Mouse (Mus musculus) G1E (cell line): ENCODE measurements around the gene Abt1. TPM values are rescaled to one million over a fixed set of nuclear protein-coding genes. Genes with fewer than 3 reads are reported as not detected.

Source experiments
- ATAC-seq: 2 replicates; pipeline ENCODE4 v1.8.0; 2016; ENCODE audit warnings: mild to moderate bottlenecking; ENCODE audit not compliant: insufficient number of reproducible peaks, poor library complexity, low FRiP score, severe bottlenecking; ENCODE audit errors: extremely low read depth
- DNase-seq: peaks from one replicate; pipeline ENCODE4 v3.0.0; 2012; ENCODE audit warnings: low spot score
- H3K27me3 ChIP-seq: 2 replicates; pipeline ENCODE4 v1.6.1; 2012; ENCODE audit warnings: mild to moderate bottlenecking, low read length, inconsistent platforms; ENCODE audit not compliant: insufficient read depth
- H3K36me3 ChIP-seq: replicated peaks from 2 replicates; pipeline ENCODE3; 2012; ENCODE audit warnings: mild to moderate bottlenecking, inconsistent platforms
- H3K4me1 ChIP-seq: 2 replicates; pipeline ENCODE4 v1.6.1; 2012; ENCODE audit warnings: low read depth, low read length, inconsistent platforms, mixed read lengths; ENCODE audit not compliant: insufficient read depth
- H3K4me3 ChIP-seq: 2 replicates; pipeline ENCODE4 v1.5.1; 2012; ENCODE audit warnings: low read depth, mild to moderate bottlenecking, inconsistent platforms, low read length, moderate library complexity, mixed read lengths
- H3K9me3 ChIP-seq: replicated peaks from 2 replicates; pipeline ENCODE4 v1.6.1; 2012; ENCODE audit warnings: inconsistent platforms
- CTCF ChIP-seq: IDR thresholded peaks from 2 replicates; pipeline ENCODE4 v1.5.1; 2012; ENCODE audit warnings: low read depth, low read length, inconsistent platforms, mixed read lengths
- GATA1 ChIP-seq: IDR thresholded peaks from 2 replicates; pipeline ENCODE4 v1.6.1; 2012; ENCODE audit warnings: borderline replicate concordance, low read length, inconsistent platforms, mixed read lengths
- GATA2 ChIP-seq: IDR thresholded peaks from 2 replicates; pipeline ENCODE4 v1.6.1; 2012; ENCODE audit warnings: low read depth, low read length, inconsistent platforms, borderline replicate concordance
- POLR2AphosphoS5 ChIP-seq: IDR thresholded peaks from 2 replicates; pipeline ENCODE4 v1.6.1; 2012; ENCODE audit warnings: low read depth, low read length, inconsistent platforms; ENCODE audit not compliant: insufficient replicate concordance
- TAL1 ChIP-seq: conservative IDR thresholded peaks from 2 replicates; pipeline ENCODE4 v1.6.1; 2012; ENCODE audit warnings: low read depth, low read length, inconsistent platforms, mixed read lengths
- polyA plus RNA-seq: library from polyadenylated mRNA; stranded (reverse); fragments of >175 nt; gene quantifications from 2 replicates; pipeline ENCODE4 v1.2.3, GENCODE M21; 2012
- total RNA-seq, 2 experiments: library from RNA; stranded (forward) in 1 of 2; stranded (reverse) in 1 of 2; fragments of 200-1000 nt in 1 of 2; fragments of >200 nt in 1 of 2; fragmentation: Nextera tagmentation in 1 of 2; gene quantifications; 2 replicates each; pipeline ENCODE4 v1.2.3; 2014 to 2017

The Abt1 gene
- total and polyA plus RNA-seq, 3 experiments: 3.7 to 9.5 (median 6.9) TPM

GRCm38 (mm10) chr13:23463381-23464223 is 39.9 kb upstream of the Abt1 start:
- DNase-seq (no peak), ATAC-seq (no peak)
- TF ChIP-seq POLR2AphosphoS5: no peak
- TF ChIP-seq CTCF: no peak
- no peak for TF ChIP-seq GATA1
- no peak for TF ChIP-seq GATA2
- Histone ChIP-seq H3K27me3 (no peaks in the 10 kb centered on the region), H3K36me3 (no peaks in the 10 kb centered on the region), H3K9me3 (no peaks in the 10 kb centered on the region), H3K4me3 (peak overlapping the region; percentile 70), H3K4me1 (peaks cover 61% of the 10 kb centered on the region)

- H3K27me3 ChIP-seq: no peaks in the 10 kb centered on the region
- no peak for TF ChIP-seq POLR2AphosphoS5
- TF ChIP-seq GATA1: no peak
- no peak for TF ChIP-seq CTCF
- TF ChIP-seq GATA2: no peak
- TF ChIP-seq TAL1: no peak
- DNase-seq (no peak), ATAC-seq (no peak)
- H3K4me3 ChIP-seq: no peak overlapping the region
- H3K9me3 ChIP-seq: no peaks in the 10 kb centered on the region
- H3K36me3 ChIP-seq: no peaks in the 10 kb centered on the region
- peaks cover 70% of the 10 kb centered on the region for H3K4me1 ChIP-seq
Observed at GRCm38 (mm10) chr13:23462669-23463068, 39.0 kb upstream of the Abt1 start.

- Histone ChIP-seq H3K27me3 (no peaks in the 10 kb centered on the region), H3K4me1 (peaks cover 75% of the 10 kb centered on the region), H3K9me3 (no peaks in the 10 kb centered on the region), H3K4me3 (no peak overlapping the region), H3K36me3 (no peaks in the 10 kb centered on the region)
- ATAC-seq (no peak), DNase-seq (no peak)
- TF ChIP-seq TAL1 (no peak), GATA1 (no peak), GATA2 (no peak), CTCF (no peak), POLR2AphosphoS5 (no peak)
Observed at GRCm38 (mm10) chr13:23462063-23462462, 38.4 kb upstream of the Abt1 start.

- H3K9me3 ChIP-seq: no peaks in the 10 kb centered on the region
- H3K36me3 ChIP-seq: no peaks in the 10 kb centered on the region
- TF ChIP-seq POLR2AphosphoS5 (no peak), GATA2 (no peak), CTCF (no peak), GATA1 (no peak), TAL1 (peak; percentile 37)
- H3K4me3 ChIP-seq: peak overlapping the region; percentile 55; the same call in 1 of the 2 replicates
- peak; percentile 42; the same call in 1 of the 2 replicates for ATAC-seq
- no peak for DNase-seq
- peaks cover 57% of the 10 kb centered on the region for H3K4me1 ChIP-seq
- no peaks in the 10 kb centered on the region for H3K27me3 ChIP-seq
Observed at GRCm38 (mm10) chr13:23459264-23459846, 35.7 kb upstream of the Abt1 start.

GRCm38 (mm10) chr13:23453926-23454325 is 30.3 kb upstream of the Abt1 start:
- TF ChIP-seq GATA1 (no peak), CTCF (no peak), POLR2AphosphoS5 (no peak), TAL1 (no peak), GATA2 (no peak)
- no peak for ATAC-seq
- Histone ChIP-seq H3K4me3 (peak overlapping the region; percentile 81), H3K9me3 (no peaks in the 10 kb centered on the region), H3K4me1 (peaks cover 37% of the 10 kb centered on the region), H3K27me3 (no peaks in the 10 kb centered on the region), H3K36me3 (no peaks in the 10 kb centered on the region)
- no peak for DNase-seq

- no peak for DNase-seq
- Histone ChIP-seq H3K27me3 (no peaks in the 10 kb centered on the region), H3K9me3 (no peaks in the 10 kb centered on the region), H3K4me1 (peaks cover 37% of the 10 kb centered on the region), H3K4me3 (peak overlapping the region; percentile 81), H3K36me3 (no peaks in the 10 kb centered on the region)
- no peak for TF ChIP-seq POLR2AphosphoS5
- no peak for TF ChIP-seq TAL1
- no peak for TF ChIP-seq GATA1
- no peak for TF ChIP-seq GATA2
- TF ChIP-seq CTCF: no peak
- ATAC-seq: 0 out of 2 replicates have a peak, but pooled peaks have one; percentile 17
Observed at GRCm38 (mm10) chr13:23453362-23453862, 29.7 kb upstream of the Abt1 start.
